Mouse (Mus musculus) c-Kit-positive CD71-negative TER-119-negative erythroid progenitor cells, embryonic 14.5 days (primary cell): ENCODE results near the gene Trpc3.
A peak's percentile ranks its signal among the peaks of the same experiment; 100 is the strongest.
"Not testable (repeated sequence)": the region's sequence is repeated elsewhere in the genome, so short reads cannot be mapped to it uniquely, and the experiment has no call there.

ENCODE experiments used
- DNase-seq: peaks from one replicate; pipeline ENCODE4 v3.0.0-alpha.2; 2013; ENCODE audit warnings: low read depth

The Trpc3 gene

DNA sequence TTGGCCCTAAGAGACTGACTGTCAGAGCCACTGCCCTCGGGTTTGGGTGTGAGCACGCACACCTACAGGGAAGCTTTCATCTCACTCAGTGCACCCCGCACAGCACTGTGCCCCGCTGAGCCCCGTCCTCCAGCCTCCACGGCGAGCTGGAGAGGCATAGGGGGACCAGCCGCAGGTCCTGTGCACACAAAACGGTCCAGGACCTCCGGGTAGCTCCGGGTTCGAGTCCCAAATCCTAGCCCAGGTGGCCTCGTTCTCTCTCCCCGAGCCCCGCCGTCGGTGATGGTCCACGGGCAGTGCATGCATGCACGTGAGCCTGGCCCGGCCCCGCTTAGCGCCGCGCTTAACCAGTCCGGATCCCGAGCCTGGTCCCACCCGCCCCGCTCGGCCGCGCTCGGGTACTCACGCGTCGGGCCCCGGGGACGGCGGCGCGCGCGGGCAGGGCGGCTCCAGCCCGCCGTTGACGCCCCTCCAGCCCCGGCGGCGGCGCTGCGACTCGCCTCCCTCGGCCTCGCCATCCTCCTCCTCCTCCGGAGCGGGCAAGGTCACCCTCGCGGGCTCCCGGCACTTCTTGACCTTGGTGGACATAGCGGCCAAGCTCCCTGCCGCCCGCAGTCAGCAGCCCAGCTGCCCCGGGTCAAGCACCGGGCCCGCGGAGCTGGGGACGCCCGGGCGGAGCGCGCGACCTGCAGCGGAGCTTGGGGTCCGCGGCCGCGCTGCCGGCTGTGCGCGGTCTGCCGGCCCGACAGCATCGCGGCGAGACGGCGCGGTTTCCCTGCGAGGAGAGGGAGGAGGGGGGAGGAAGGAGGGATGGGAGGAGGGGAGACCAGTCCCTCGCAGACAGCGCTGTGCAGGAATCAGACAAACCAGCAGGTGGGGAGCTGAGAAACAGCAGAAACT lies at the start of gene Trpc3:
Gene Trpc3, minus strand, starts transcription at position 776 of the 900 bp plus-strand sequence.
- peak; percentile 13 for DNase-seq

- no peak for DNase-seq
These were observed 48.1 kb upstream of the Trpc3 start for GRCm38 (mm10) chr3:36738071-36738470.

GRCm38 (mm10) chr3:36733075-36733474 lies 43.1 kb upstream of the Trpc3 start:
- DNase-seq, result no peak

DNA sequence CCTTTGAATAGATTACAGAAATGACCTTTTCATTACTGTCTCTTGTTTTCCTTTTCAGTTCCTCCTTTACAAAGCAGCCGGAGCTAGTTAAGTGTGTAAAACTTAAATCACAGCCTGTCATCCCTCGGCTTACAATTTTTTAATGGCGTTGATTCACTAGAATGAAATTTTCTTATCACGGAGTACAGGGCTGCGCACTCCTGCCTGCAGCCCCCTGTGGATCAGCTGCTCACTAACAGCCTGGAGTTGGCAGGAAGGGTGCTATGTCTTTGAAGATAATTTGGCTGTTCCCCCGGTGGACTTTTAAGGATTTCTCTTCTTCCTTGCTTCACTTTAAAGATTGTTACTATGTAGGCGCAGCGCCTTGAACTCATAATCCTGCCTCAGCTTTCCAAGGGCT lies 36.6 kb upstream of the Trpc3 start:
- no peak for DNase-seq

- no peak for DNase-seq
These were observed 31.9 kb upstream of the Trpc3 start for GRCm38 (mm10) chr3:36721850-36722249.

DNA sequence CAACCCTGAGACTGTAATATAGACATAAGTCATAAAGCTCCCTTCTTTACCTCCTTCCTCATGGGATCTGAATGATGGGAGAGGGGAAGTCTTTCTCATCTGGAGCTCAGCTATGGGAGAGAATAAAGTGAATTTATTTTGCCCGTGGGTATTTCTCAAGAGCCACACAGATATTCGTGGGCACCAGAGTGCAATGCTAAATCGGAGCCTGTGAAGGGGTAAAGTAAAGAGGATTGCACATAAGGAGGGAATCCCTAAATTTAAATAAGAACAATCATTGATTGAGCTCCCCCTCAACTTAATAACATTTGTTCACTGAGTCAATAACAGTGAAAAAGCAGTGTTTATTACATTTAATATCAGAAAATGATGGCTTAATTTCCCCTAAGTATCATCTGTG lies 19.6 kb upstream of the Trpc3 start:
- no peak for DNase-seq

- DNase-seq, result no peak
These were observed 304 bp upstream of the Trpc3 start for GRCm38 (mm10) chr3:36690292-36690650.

- DNase-seq, result peak; percentile 50
These were observed 1.1 kb downstream of the Trpc3 start for GRCm38 (mm10) chr3:36688874-36689273.

- DNase-seq, result no peak
These were observed 14.1 kb downstream of the Trpc3 start for GRCm38 (mm10) chr3:36675822-36676221.

- no peak for DNase-seq
These were observed 22.2 kb downstream of the Trpc3 start for GRCm38 (mm10) chr3:36667814-36668213.

DNA sequence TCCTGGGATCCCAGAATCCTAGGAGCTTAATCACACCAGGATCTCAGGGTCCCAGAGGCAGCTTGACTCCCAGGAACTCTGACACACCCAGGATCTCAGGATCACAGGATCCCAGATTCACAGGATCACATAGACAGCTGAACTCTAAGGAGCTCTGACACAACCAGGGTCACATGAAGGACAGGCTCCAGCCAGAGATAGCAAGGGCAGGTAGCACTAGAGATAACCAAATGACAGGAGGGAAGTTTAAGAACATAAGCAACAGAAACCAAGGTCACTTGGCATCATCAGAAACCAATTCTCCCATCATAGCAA lies 44.8 kb downstream of the Trpc3 start:
- DNase-seq, result not testable (repeated sequence)

DNA sequence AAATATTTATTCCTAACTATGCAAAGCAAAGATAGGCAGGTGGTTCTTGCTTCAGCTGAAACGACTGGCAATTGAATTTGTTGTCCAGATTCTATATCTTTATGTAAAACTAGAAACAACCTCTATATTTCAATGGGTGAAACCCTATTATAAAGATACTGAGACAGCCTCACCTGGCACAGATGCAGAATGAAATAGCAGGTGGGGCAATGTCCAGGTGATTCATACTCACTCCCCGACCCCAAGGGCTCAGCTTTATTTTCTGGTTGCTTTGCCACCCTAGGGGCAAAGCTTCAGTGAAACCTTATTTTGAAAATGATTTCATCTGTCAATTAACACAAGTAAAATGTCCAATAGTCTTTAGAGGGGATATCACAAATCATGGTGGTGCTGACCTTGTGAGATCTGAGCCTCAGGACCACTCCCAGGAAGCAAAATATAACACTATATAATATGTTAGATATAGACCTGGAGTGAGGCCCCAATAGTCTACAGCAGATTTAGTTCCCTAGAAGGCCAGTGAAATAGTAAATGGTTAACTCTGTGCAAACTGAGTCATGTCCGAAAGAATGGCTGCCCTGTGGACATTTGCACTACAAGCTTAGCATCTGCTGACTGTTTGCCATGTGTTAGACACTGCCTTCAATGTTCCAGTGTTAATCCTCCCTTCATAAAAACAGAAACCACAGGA lies 45.3 kb downstream of the Trpc3 start:
- no peak for DNase-seq

GRCm38 (mm10) chr3:36643354-36643753 lies 46.6 kb downstream of the Trpc3 start:
- DNase-seq, result no peak

GRCm38 (mm10) chr3:36642736-36643135 lies 47.2 kb downstream of the Trpc3 start:
- no peak for DNase-seq

- no peak for DNase-seq
These were observed 49.2 kb downstream of the Trpc3 start for GRCm38 (mm10) chr3:36640787-36641186.

GRCm38 (mm10) chr3:36635449-36635848 lies 54.5 kb downstream of the Trpc3 start:
- DNase-seq, result no peak

DNA sequence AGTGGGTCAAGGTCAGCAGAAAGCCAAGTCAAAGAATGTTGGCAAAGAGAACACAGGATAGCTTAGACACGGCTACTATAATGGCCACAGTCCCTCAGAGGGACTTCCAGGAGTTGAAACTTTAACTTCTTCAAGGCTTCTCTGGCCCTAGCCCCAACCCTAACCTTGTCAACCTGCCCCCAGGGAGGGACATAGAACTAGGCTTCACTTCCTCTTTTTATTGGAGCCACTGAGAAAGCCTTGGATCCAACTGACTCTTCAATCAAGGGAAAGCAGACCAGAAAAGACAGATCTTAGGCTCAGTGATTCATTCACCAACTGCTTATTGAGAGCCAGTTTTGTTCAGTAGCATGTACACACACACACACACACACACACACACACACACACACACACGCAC lies 63.2 kb downstream of the Trpc3 start:
- no peak for DNase-seq

- DNase-seq, result no peak
These were observed 71.8 kb downstream of the Trpc3 start for GRCm38 (mm10) chr3:36618181-36618580.

- DNase-seq, result no peak
These were observed 76.1 kb downstream of the Trpc3 start for GRCm38 (mm10) chr3:36613908-36614255.

- peak; percentile 83 for DNase-seq
These were observed 76.6 kb downstream of the Trpc3 start, which contains the start of gene Bbs7 for GRCm38 (mm10) chr3:36613202-36613907. TSS of gene Bbs7 (minus strand) at chr3:36613477.

DNA sequence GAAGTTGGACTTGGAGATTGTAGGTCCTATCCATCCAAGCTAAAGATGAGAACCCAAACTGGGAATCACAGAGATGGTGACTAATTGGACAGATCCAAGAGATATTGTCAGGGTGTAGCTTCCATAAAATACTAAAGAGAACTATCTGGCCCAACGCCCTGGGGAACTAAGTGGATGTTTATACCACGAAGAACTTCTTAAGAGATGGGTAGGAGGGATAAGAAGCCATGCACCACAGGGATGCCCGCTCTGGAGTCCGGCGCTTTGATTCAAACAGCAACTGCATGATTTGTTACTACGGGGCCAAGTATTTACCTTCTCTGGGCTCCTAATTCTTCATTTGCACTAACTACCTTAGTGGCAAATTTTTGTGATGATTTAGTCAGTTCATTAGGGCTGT lies 77.3 kb downstream of the Trpc3 start:
- no peak for DNase-seq

DNA sequence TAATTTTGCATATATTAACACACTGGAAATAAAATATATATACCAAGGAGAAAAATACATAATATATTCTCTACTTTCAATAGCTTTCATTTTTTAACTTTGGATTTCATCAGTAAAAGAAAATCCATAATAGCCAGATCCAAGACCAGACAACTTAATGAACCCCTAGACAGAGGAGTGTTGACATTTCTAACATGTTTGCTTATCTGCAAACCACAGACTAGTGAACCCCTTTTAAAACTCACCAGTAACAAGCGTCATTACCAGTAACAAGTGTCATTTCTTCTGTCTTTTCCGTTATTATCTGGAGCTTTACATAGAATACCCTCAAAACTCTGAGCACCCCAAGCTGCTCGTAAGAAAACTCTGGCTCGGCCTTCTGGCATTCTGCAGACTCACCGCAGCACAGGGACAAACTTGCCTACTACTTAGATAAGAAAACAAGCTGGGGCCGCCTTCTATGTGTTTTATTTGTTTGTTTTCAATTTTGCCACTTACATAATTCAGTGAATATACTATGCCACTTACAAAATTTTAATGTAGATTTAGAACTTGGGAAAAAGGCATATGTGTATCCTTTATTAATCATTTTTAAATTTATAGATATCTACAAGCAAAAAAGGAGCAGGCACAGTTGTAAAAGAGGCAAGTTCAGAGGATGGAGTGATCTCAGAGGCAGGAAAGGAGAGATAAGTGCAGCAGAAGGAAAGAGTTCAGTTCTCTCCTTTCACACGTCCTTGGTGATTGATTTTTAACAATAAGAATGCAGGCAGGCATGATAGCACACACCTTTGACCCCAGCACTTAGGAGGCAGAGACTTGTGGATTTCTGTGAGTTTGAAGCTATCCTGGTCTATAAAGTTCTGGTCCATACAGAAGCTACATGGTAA lies 83.8 kb downstream of the Trpc3 start:
- DNase-seq, result no peak
